Mouse (Mus musculus): ENCODE data around the gene Nr1d1.

Nr1d1 gene

DNA sequence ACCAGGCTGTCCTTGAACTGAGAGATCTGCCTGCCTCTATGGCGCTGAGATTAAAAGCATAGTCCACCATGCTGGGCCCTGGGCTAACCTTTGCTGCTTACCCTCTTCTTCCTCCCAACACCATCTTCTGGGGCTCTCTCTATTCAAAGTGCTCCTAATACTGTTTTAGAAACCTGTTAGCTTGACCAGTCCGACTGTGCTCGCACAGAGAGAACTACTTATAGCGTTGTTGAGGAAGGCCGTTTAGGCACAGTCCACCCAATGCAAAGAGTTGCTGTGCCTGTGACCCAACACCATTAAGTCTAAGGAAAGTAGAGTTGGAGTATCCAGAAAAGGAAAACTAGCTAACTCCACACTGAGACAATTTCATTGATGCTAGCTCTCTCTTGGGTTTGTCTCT, 13.0 kb upstream of the Nr1d1 start:
- peak in 1 of 2 experiments; percentile 13 for DNase-seq

DNA sequence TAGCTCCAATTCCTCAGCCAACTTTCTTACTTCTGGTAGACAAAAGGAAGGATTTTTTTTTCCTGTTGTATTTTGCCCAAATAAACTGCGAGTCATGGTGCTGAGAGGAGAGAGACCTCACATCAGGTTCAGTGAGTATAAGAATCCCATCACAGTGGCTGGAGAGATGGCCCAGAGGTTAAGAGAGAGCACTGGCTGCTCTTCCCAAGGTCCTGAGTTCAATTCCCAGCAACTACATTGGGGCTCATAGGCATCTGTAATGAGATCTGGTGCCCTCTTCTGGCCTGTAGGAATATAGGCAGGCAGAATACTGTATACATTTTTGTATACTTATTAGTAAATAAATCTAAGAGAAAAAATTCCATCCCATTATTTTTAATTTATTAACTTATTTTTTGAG, 12.6 kb upstream of the Nr1d1 start:
- DNase-seq, result no peak

DNA sequence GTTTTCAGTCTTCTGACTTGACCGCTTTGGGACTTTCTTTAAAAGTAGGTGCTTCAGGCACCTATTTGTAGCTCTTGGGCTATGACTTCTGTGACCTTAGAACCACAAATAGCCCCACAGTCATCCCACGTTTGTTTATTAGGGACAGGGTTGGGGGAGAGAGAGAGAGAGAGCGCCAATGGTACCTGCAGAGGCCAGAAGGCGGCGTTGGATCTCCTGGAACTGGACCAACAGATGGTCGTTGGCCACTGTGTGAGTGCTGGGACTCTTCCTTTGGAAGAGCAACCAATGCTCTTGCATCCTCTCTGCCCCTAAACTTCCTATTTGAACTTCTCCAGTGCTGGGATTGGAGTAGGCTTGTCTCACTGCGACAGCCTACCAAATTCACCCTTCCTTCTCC, 12.1 kb upstream of the Nr1d1 start:
- DNase-seq, result peak in 1 of 2 experiments; percentile 31

DNA sequence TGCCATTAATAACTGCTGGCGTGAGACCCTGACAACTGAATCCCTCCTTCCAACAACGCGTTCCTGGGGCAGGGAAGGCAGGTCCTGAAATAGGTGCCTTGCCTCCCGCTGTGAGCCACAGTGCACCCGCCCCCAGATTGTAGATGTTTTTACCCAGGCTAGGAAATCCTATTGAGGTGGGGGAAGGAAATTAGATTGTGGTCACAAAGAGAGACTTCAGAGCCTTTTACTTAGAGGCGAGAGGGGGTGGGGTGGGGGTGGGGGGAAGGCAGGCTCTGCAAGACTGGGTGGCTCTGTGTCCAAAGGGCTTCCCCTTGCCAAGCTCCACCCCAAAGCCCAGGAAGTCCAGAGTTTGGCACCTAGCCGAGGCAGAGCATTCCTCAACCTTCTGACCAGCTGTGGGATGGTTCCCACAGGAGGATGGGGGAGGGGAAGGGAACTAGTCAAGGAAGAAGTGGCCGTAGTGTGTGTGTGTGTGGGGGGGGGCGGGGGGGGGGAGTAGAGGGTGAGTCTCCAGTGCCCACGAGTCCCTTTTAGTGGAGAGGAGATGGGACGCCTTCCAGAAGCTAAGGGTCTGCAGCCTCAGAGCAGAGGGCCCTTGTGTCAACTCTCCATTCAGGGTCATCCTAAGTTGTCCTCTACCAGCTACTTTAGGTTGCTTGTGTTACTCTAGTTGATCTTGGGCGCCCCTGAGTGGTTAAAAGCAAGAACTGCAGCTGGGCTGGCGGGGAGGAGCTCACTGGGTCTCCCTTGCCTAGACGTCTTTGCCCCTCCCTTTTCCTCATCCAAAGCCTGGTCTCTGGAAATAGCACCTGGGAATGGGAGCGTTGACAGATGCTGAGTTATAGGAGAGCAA, 11.5 kb upstream of the Nr1d1 start:
- DNase-seq, result peak; percentile 94 to 97

DNA sequence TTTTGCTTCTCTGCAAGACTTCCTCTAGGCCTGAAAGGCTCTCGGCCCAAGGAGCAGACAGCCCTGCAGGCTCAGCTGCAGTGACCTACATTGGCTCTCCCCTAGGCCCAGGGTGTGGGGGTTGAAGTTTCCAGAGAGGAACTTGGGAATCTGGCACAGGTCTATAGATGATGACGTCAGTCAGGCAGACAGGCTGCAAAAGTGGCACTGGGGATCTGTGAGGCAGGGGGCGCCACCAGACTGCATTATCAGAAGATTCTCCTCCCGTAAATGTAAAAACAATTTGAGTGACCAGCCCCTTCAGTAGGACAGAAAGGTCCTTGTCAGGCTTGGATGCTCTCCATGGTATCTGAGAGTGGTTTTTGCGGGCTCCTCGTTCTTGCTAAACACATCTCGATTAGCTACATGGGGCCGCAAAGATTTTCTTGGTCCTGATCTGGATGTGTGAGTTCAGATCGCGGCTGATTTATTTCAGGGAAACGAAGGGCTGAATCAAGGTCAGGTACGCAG, 10.7 kb upstream of the Nr1d1 start:
- peak; percentile 75 to 79 for DNase-seq

DNA sequence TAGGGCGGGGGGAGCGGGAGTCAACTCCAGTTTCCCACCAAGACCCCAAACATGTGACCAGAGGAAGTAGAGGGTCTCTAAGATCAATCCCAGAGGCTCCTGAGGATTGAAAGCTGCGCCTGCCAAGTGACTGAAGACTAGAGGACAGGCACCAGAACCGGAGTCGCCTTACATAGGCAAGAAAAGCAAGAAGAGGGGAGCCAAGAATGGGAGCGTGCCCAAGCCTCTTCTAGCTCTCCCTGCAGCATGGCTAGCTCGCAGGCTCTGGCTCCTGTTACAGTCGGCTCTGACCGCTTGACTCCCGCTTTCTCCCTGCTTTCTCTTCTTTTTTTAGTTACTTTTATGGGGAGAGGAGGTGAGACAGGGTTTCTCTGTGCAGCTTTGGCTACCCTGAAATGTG, 10.1 kb upstream of the Nr1d1 start:
- DNase-seq, result peak; percentile 23 to 43

DNA sequence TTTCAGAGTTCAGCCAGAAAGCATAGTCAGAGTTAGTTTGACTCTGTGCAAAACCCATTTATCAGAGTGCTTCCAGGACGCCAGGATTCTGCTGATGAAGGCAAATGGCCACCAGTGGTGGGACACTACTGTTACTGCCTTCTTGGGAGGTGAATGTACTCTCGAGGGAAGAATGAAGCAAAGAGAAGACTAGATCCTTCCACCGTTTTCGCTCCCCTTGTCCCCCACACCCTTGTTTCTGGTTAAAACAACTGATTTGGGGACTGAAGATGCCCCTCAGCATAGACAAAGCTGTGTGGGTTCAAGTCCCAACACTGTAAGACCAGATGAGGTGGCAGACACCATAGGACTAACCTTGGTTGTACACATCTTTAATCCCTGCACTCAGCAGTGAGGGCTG, 9.0 kb upstream of the Nr1d1 start:
- DNase-seq, result no peak

DNA sequence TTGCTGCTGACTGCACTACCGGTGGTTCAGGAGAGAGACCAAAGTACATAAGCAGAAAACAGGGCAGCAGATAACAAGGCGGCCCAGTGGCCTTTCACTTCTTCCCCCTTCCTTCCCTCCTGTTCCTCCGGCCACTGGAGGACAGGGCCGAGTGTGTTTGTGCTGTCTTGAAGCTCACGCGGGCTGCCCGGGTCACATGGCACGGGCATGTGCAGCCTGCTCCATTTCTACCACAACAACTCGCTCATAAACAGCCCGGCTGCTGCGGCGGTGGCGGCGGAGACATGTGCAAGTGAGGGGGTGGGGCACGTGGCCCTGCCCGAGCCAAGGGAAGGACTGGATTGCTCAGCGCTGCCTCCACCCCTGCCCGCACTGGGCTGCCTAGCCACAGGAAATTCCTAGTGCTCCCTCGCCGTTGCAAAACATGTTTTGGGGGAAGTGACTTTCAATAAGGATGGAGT, 8.1 kb upstream of the Nr1d1 start:
- DNase-seq, result peak; percentile 96 to 99

DNA sequence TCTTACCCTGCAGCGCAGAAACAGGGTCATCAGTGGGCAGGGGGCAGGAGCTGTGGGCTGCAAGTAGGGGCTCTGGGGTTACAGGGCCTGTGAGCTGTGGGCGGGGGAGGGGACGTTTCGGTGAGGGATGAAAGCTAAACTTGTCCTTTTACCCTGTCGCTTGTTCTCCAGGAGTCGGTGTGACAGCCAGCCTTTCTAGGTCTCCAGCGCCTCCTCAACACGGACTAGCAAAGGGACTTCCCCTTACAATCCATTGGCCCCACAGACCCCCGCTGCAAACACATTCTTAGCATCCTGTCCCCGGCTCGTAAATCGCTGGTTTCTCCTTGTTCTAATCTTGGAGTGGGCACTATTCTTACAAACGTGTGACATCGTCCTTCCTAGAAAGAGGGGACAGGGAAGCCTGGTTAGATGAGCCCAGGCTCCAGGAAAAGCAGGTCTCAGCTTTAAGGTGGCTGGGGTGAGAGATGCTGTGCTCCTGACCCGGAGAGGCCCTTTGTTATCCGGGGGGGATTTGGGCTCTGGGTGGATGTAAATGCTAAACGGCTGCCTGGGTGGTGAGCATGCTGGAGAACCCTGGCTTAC, 7.6 kb upstream of the Nr1d1 start:
- peak; percentile 48 to 54 for DNase-seq

DNA sequence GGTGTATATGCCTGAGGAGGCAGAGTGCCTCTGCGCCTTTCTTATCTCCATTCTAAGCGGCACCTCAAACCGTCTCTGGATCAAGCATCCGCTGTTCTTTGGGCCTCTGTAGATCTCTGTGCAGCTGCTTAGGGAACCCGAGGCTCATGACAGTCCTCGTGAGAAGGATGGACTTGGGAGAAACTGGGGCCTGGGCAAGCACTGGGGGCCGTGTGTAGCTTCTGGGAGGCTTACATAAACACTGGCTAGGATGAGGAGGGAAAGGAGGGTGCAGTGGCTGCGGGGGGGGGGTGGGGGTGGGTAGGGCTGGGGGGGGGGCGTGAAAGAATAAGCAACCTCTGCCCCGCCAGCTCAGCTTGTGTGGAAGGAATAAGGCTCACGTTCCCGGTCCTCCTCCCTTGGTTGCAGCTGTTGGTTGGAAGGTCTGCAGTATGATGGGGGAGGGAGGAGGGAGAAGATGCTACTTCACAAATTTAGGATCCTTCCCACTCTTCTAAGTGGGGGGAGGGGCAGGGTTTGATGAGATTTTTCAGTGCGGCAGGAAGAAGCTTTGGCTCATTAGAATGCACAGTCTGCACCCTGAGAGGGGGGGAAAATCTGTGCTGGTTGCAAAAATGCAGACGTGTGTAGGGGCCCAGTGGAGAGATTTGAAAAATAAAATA, 6.8 kb upstream of the Nr1d1 start:
- DNase-seq, result peak in 1 of 2 experiments; percentile 35

DNA sequence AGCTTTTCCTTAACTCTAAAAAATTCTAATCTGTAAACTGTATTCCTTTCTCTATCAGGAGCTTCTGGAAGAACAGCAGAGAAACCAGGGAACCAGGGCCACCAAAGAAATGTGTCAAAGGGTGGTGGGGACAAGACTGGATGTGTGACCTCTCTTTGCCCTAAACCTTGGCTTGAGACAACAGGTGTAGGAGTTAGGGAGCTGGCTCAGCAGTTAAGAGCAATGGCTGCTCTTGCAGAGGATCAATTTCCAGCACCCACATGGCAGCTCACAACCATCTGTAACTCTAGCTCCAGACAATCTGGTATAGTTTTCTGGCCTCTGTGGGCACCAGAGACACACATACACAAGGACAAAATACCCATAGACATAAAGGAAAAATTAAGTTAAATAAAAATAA, 2.8 kb upstream of the Nr1d1 start:
- DNase-seq, result no peak

DNA sequence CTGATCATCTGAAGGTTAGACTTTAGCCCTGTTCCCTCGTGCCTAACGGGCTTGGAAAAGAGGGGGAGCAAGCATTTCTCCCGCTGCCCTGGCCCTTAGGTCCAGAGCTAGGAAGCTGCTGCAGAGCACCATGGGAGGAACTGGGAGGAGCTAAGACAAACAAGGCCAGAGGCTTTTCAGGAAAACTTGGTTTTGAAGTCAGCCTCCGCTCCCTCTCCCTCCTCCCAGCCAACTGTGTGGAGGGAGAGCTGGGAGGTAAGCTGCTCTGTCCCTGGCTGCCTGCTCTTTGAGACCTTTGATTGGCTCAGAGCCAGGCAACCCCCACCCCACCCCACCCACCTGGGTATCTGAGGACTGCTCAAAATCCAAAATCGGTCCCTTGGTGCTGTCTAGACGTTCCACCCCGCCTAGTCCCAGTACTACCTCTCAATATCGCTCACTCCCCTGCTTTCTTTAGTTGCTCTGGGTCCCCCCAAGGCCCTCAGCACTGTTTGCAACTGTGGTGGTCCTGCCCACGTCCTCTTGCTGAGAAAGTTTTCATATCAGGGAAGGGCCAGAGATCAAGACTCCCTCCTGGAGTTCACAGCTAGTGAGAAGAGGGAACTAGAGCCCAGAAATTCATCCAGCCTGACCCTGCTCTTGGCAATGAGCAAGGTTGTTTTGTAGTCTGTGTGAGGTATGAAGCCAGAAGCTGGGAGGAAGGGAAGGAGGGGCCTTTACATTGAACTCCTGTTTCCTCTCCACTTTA, 1.9 kb upstream of the Nr1d1 start:
- no peak for DNase-seq

DNA sequence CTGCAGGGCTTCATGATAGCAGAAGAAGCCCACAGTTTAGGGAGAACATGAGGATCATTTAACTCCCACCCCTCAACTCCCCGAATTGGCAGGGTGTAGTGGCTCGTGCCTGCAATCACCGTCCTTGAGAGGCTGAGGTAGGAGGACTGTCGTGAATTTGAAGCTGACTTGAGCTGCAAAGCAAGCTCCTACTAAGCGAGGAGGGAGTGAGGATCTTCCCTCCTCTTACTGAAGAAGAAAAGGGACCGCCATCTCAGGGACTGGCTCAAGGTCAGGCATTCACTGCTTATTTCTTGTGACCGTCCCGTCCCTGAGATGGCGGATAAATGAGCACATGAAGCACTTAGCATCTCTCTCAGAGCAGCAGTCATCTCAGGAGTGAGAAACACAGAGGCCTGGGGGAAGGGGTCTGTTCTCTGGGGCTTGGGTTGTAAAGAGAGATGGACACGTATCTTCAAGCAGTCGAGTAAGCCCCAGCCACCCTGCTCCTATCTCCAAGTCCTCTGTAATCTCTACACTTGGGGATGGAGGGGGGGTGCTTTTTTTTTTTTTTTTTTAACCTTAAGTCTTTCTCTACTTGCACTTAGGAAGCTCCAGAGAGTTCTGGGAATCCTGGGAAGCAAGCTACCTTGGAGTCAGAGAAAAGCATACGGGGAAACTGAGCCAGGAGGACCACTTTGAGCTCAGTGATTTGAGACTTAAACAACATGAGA, 1.1 kb upstream of the Nr1d1 start:
- DNase-seq, result no peak

DNA sequence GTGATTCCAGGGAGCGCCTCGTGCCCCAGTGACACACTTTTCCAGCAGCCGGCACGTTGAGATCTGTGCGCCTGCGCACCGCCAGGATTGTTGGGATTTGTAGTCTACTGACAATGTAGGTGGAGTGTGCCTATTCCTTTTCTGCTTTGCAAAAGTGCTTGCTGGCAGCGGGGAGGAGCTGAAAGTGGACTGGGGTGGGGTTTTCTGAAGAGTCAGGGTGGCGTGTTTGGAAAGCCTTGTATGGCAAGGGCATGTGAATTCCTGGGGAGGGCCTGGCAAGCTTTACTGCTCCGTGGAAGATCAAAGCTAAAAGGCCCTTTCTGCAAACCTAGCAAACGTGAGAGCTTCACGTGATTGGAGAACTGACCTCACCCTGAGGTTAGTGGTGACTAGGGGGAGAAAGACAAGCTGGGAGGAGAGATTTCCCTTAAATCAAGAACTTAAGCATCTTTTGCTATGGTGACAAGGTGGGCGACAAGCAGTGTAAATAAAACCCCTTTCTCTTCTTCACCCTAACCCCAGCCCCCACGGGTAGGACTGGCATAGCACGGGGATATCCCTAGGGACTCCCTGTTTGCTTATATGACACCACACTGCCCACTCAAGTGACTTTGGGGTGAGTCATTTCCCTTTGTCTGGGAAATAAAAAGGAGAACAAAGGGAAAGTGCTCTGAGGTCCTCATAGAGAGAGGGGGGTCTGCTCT, 367 bp upstream of the Nr1d1 start:
- DNase-seq, result peak; percentile 100

DNA sequence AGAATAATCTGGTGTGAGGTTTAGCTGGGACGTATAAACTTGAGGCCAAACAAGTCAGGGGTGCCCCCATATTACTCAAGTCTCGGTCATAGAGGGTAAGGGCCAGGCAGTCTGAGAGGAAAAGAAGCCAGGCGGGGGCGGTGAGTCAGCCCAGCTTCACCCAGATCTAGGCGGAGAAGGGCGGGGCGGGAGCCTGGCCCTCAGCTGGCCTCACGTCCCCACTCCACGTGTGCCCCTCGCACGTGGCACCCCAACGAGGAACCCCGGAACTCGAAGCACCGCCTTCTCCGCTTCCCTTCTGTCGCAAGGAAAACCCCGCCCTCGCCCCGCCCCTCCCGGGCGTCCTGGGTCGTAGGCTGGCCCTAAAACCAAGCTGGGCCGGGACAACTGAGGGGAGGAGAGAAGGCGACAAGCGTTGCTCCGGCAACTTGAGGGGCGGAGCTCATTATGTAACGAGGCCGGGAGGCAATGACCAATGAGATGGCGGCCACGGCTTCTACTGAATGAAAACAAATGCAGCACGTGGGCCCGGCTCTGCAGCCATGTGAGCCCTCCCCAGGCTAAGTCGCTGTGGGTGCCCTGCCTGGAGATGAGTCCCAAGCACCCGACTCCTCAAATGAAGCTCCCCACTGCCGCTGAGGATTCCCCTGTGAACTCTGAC, 1.4 kb downstream of the Nr1d1 start:
- DNase-seq, result peak; percentile 99 to 100

DNA sequence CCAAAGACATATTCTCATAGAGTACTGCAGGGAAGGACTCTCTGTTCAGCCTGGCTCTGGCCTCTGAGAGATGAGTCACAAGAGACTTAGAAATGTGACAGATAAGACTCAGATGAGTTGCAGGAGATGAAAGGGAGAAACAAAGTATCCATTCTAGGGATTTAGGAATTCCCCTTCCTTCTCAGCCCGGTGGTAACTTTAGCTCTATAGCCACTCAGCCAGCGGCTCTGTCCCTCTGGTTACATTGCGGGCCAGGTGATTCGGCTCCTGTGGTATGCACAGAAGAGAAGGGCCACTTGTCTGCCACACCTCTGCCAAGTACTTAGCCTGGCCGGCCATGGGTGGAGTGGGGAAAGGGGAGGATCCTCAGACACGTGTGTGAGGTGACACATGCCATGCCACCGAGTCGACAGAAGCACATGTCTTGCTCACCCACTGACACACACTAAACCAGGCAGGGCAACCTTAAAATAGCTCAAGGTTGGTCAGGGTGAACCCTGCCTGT, 2.4 kb downstream of the Nr1d1 start:
- DNase-seq, result peak; percentile 56 to 57

DNA sequence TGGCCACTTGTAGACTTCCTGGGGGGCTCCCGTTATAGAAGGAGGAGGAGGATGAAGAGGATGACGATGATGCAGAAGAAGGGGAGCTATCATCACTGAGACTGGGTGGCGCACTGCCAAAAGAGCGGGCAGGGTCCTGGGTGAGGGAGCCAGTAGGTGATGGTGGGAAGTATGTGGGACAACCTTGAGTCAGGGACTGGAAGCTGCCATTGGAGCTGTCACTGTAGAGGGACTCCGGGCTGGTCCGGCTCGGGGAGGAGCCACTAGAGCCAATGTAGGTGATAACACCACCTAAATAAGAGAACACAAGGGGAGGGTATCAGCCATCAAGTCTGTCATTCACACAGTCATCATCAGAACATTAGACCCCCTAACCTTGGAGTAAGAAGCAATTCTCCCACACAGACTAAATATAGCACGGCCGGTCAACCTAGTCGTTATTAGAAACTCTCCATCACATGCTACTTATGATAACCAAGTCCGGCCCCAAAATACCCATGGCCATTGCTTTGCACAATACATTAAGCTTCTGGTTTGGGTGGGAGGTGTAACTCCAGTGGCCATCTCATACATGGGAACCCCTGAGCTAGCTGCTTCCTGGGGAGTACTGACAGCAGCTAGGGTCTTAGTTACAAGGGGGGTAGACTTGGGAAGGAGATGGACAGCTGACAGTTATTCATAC, 3.1 kb downstream of the Nr1d1 start:
- peak in 1 of 2 experiments; percentile 53 for DNase-seq

DNA sequence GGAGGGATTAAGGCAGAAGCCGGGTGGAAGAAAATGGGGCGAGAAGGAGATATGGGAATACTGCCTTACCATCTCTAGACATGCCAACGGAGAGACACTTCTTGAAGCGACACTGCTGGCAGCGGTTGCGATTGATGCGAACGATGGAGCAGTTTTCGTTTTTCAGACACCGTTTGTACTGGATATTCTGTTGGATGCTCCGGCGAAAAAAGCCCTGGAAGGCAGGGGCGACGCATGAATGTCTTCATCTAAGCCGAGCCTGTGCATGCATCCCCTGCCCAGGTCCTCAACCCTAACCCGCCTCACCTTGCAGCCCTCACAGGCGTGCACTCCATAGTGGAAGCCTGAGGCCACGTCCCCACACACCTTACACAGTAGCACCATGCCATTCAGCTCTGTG, 4.0 kb downstream of the Nr1d1 start:
- no peak for DNase-seq

DNA sequence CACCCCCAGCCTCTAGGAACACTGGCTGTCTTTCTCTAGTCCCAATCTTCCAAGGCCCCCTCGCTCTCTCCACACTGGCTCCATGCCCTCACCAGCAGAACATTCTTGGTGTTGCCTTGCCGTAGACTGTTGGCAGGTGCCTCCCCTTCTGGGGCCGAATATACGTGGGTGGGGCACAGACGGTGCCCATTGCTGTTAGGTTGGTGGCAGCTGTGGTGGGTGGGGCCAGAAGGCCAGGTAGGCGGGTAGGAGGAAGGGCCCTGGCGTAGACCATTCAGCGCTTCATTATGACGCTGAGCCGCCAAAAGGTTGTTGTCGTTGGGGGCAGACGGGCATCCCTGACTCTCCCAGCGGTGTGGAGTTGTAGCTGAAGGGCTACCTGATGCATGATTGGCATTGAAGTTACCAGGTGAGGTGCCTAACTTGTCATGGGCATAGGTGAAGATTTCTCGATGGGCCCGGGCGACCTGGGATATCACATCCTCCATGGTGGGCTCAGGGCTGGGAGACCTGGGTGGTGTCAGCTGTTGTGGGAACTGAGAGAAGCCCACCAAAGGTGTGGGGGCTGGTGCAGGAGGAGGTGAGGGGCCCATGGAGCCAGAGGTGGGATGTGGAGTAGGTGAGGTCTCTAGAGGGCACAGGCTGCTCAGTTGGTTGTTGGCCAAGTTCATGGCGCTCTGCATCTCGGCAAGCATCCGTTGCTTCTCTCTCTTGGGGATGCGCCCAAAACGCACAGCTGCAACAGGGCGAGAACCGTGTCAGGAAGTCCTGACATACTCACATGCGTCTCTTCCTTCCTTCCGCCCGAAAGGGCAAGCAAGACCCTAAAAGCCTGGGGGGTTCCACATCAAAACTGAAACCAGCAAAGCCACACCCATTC, 4.8 kb downstream of the Nr1d1 start:
- no peak for DNase-seq

All from cerebellum, postnatal 36 days (tissue).